Comparison of ENCODE assay signal across 8 mouse cellular contexts in the genomic region with DNA sequence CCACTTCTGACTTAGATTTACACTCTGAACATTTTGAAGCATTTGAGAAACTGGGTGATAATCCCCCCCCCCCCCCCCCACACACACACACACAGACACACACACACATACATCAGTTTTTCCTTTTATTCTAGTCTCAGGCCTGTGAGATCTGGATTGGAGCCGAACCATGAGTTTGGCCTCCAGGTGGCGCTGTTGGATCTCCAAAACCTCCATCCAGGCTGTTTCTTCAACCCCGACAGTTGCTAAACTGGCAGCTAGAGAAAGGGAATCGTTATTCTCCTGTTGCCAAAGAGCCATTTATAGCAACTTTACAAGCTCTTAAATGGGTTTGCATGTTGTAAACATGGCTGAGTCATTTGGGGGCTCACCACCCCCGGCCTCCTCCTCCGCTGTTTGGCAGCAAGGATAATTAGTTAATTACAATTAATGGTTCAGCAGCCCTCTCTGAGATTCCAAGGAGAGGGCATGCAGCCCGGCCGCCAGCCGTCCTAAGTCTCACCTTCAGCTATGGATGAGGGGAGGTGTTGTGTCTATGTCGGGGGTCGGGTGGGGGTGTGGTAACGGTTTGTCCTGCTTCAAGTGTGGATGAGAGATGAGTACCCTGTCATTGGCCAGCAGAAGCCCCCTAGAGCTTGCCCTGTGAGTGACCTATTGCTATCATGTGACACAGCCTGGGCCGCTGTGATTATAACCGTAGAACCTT.
DNase-seq lines count a peak whose midpoint lies in the region; ATAC-seq and TF ChIP-seq lines count a peak whose summit lies in the region.

No protein-coding gene starts in this region.

- no peak overlapping the region for H3K4me2 ChIP-seq in CH12.LX (ENCODE audit: insufficient read depth, low read depth, poor library complexity, severe bottlenecking)

- H3K4me1 ChIP-seq in CH12.LX (ENCODE audit: control insufficient read depth in 1 of 2, insufficient read depth in 2 of 2) = no peaks in the 10 kb centered on the region

- no peak for TF ChIP-seq EP300 in CH12.LX (IDR thresholded peaks at IDR 0.05; ENCODE audit: low read length)

- no peaks in the 10 kb centered on the region for H3K36me3 ChIP-seq in CH12.LX (replicated peaks in 1 of 2; ENCODE audit: control insufficient read depth in 1 of 2, insufficient read depth in 1 of 2, low read length in 1 of 2)

- H3K79me2 ChIP-seq in CH12.LX (replicated peaks; ENCODE audit: control insufficient read depth, extremely low read depth, insufficient read depth, poor library complexity, severe bottlenecking) = no peaks in the 10 kb centered on the region

- in situ Hi-C loops in CH12.LX (cut with MboI; ENCODE audit: low pct_ligation_motif_present, low pct_unique_long_range_greater_than_20kb, low sequenced_read_pairs) = no loop called here

- H3K9me3 ChIP-seq in CH12.LX (replicated peaks; ENCODE audit: low read length) = no peaks in the 10 kb centered on the region

- H3K9ac ChIP-seq in CH12.LX (ENCODE audit: insufficient read depth, low read depth) = no peak overlapping the region

- no peak for ATAC-seq in megakaryocyte-erythroid progenitor cell, adult 5-6 weeks (replicated peaks; ENCODE audit: low FRiP score, low TSS enrichment, poor library complexity, severe bottlenecking)

- dilution Hi-C loops in CH12.LX (cut with MboI; ENCODE audit: extremely low pct_ligation_motif_present, extremely low pct_unique_long_range_greater_than_20kb, low sequenced_read_pairs) = no loop called here

- no peak overlapping the region for H3K27ac ChIP-seq in CH12.LX (ENCODE audit: insufficient read depth, low read depth)

- TF ChIP-seq RAD21 in CH12.LX (IDR thresholded peaks at IDR 0.05; ENCODE audit: low read depth, low read length) = peak; percentile 83

- no peak overlapping the region for H3K4me3 ChIP-seq in CH12.LX (replicated peaks in 1 of 3; ENCODE audit: low read depth in 2 of 3, low read length in 2 of 3, poor library complexity in 1 of 3)

- DNase-seq in CH12.LX (ENCODE audit: extremely low read depth) = peak; percentile 78
- DNase-seq in adrenal gland, adult 8-10 months = peak; percentile 66
- DNase-seq in embryo, embryonic 10.5 days (ENCODE audit: low spot score) = peak; percentile 93
- peak; percentile 68 to 81 for DNase-seq in gastrocnemius, postnatal 4 days (ENCODE audit: low spot score in 2 of 2)
- DNase-seq in layer of hippocampus, postnatal 14 days (ENCODE audit: low spot score in 2 of 2) = peak; percentile 92 to 93
- peak; percentile 73 for DNase-seq in lung, postnatal 25 days (ENCODE audit: low spot score)
- peak; percentile 84 for DNase-seq in right cerebral cortex, postnatal 25 days

- H3K27me3 ChIP-seq in CH12.LX (replicated peaks) = peaks cover 64% of the 10 kb centered on the region

- TF ChIP-seq POLR2A in CH12.LX (IDR thresholded peaks at IDR 0.05; ENCODE audit: low read depth, low read length) = no peak

- peak; percentile 67 to 88 for TF ChIP-seq CTCF in CH12.LX (conservative IDR thresholded peaks at IDR 0.05 in 1 of 2, IDR thresholded peaks at IDR 0.05 in 1 of 2; ENCODE audit: low read depth in 2 of 2, low read length in 2 of 2)

TF ChIP-seq in CH12.LX, 34 proteins besides CTCF, POLR2A, EP300 and RAD21:
- TF ChIP-seq SMC3 (IDR thresholded peaks at IDR 0.05; ENCODE audit: low read depth, low read length) = peak; percentile 75
- no peak for TF ChIP-seq KAT2A (IDR thresholded peaks at IDR 0.05; ENCODE audit: insufficient replicate concordance, low read length)
